Mouse (Mus musculus): ENCODE data around the gene Dhrs7c. TPM values are rescaled to one million over a fixed set of nuclear protein-coding genes. Genes with fewer than 3 reads are reported as not detected.

Dhrs7c gene
- total RNA-seq, 2 experiments from 2014 or later, result 0.98 TPM; not detected in 1

GRCm38 (mm10) chr11:67835408-67836078 is 37.6 kb downstream of the Dhrs7c start:
- intact Hi-C loops (cut with DNase I), result no loop called here
- no peak for DNase-seq

GRCm38 (mm10) chr11:67839810-67840209 is 41.8 kb downstream of the Dhrs7c start:
- intact Hi-C loops (cut with DNase I), result no loop called here
- no peak for DNase-seq

GRCm38 (mm10) chr11:67845193-67845592 is 47.2 kb downstream of the Dhrs7c start:
- no peak for DNase-seq
- intact Hi-C loops (cut with DNase I), result no loop called here

GRCm38 (mm10) chr11:67851770-67852169 is 53.8 kb downstream of the Dhrs7c start:
- no peak for DNase-seq
- intact Hi-C loops (cut with DNase I), result no loop called here

- no peak for DNase-seq
- intact Hi-C loops (cut with DNase I), result no loop called here
Measured at GRCm38 (mm10) chr11:67853996-67854395, 56.0 kb downstream of the Dhrs7c start.

- intact Hi-C loops (cut with DNase I), result no loop called here
Measured at GRCm38 (mm10) chr11:67855035-67855434, 57.0 kb downstream of the Dhrs7c start.

GRCm38 (mm10) chr11:67858518-67858917 is 60.5 kb downstream of the Dhrs7c start:
- intact Hi-C loops (cut with DNase I), result no loop called here
- no peak for DNase-seq

More at GRCm38 (mm10) chr11:67855035-67855434, 57.0 kb downstream of the Dhrs7c start:
- DNase-seq, result peak; percentile 30

GRCm38 (mm10) chr11:67860743-67861398 is 62.9 kb downstream of the Dhrs7c start:
- no peak for DNase-seq
- intact Hi-C loops (cut with DNase I), result no loop called here

- no peak for DNase-seq
- intact Hi-C loops (cut with DNase I), result no loop called here
Measured at GRCm38 (mm10) chr11:67861399-67861838, 63.4 kb downstream of the Dhrs7c start.

GRCm38 (mm10) chr11:67865100-67865499 is 67.1 kb downstream of the Dhrs7c start:
- DNase-seq, result no peak
- intact Hi-C loops (cut with DNase I), result no loop called here

Other genes with a start within 250 kb of the Dhrs7c start
- gene Rcvrn, start 102.9 kb upstream of the Dhrs7c start, total RNA-seq (2021), result 1 to 10 TPM; 1.5 to 2.4 TPM
- gene Glp2r, start 27.0 kb upstream of the Dhrs7c start, total RNA-seq (2021), result under 1 TPM; 0.30 to 0.34 TPM
- gene Gsg1l2, start 23.6 kb upstream of the Dhrs7c start, total RNA-seq (2021), result not detected
- 10 to 100 TPM; 32.2 to 33.3 TPM for gene Usp43, start 124.0 kb downstream of the Dhrs7c start, total RNA-seq (2021)
- 1 to 10 TPM; 2.0 to 5.7 TPM for gene Cfap52, start 167.5 kb downstream of the Dhrs7c start, total RNA-seq (2021)
- gene Stx8, start 168.0 kb downstream of the Dhrs7c start, total RNA-seq (2021), result 10 to 100 TPM; 26.7 to 30.1 TPM

Measured in left cerebral cortex, postnatal 4 days (tissue).